Mouse (Mus musculus) lung, embryonic 14.5 days (tissue): Measurements from ENCODE around the gene Nipal3. TPM values are rescaled to one million over a fixed set of nuclear protein-coding genes. Genes with fewer than 3 reads are reported as not detected.
A peak's percentile ranks its signal among the peaks of the same experiment; 100 is the strongest.

Source experiments
- ATAC-seq: fragments of 200-750 bp; cut with Nextera tagmentation; 2 replicates; pipeline ENCODE4 v1.8.0; 2017; ENCODE audit warnings: mild to moderate bottlenecking, moderate TSS enrichment, moderate library complexity; ENCODE audit not compliant: insufficient read depth
- DNase-seq: peaks from one replicate; pipeline ENCODE4 v3.0.0-alpha.2; 2015
- H3K27ac ChIP-seq: fragments of 300-500 bp; sonication (generic); 2 replicates; pipeline ENCODE4 v1.5.1; 2014; ENCODE audit warnings: low read depth, mild to moderate bottlenecking, moderate library complexity
- H3K27me3 ChIP-seq: fragments of 300-500 bp; sonication (generic); 2 replicates; pipeline ENCODE4 v1.6.1; 2014; ENCODE audit warnings: low read length, control low read depth; ENCODE audit not compliant: insufficient read depth
- H3K36me3 ChIP-seq: fragments of 300-500 bp; sonication (generic); 2 replicates; pipeline ENCODE4 v1.6.1; 2014; ENCODE audit warnings: control low read depth; ENCODE audit not compliant: insufficient read depth
- H3K4me1 ChIP-seq: fragments of 300-500 bp; sonication (generic); 2 replicates; pipeline ENCODE4 v1.6.1; 2014; ENCODE audit warnings: antibody characterized with exemption, control low read depth; ENCODE audit not compliant: insufficient read depth
- H3K4me2 ChIP-seq: fragments of 300-500 bp; sonication (generic); 2 replicates; pipeline ENCODE4 v1.6.1; 2014; ENCODE audit warnings: mild to moderate bottlenecking
- H3K4me3 ChIP-seq: fragments of 300-500 bp; sonication (generic); 2 replicates; pipeline ENCODE4 v1.5.1; 2014; ENCODE audit warnings: low read depth, low read length
- H3K9ac ChIP-seq: fragments of 300-500 bp; sonication (generic); 2 replicates; pipeline ENCODE4 v1.6.1; 2014
- H3K9me3 ChIP-seq: fragments of 300-500 bp; sonication (generic); 2 replicates; pipeline ENCODE4 v1.6.1; 2016; ENCODE audit warnings: low read depth, low read length, control low read depth
- CTCF ChIP-seq: IDR thresholded peaks from 2 replicates; pipeline ENCODE4 v1.5.1; 2016; ENCODE audit warnings: antibody characterized with exemption, low read depth
- WGBS: fragments of 180-500 bp; shearing (Covaris S2); extraction: QIAGEN DNeasy Blood & Tissue Kit; methylation state at CpG from one replicate; pipeline ENCODE4 v1.1.7; 2014; 5-methylcytosine and 5-hydroxymethylcytosine counted together
- polyA plus RNA-seq: library from polyadenylated mRNA; unstranded; fragments of >200 nt; fragmentation: Nextera tagmentation; extraction: Ambion mirVana; gene quantifications from 2 replicates; pipeline ENCODE4 v1.2.1, GENCODE M21; 2014

The Nipal3 gene
- polyA plus RNA-seq, 1 experiment from 2014 or later: 3.4 TPM

DNA sequence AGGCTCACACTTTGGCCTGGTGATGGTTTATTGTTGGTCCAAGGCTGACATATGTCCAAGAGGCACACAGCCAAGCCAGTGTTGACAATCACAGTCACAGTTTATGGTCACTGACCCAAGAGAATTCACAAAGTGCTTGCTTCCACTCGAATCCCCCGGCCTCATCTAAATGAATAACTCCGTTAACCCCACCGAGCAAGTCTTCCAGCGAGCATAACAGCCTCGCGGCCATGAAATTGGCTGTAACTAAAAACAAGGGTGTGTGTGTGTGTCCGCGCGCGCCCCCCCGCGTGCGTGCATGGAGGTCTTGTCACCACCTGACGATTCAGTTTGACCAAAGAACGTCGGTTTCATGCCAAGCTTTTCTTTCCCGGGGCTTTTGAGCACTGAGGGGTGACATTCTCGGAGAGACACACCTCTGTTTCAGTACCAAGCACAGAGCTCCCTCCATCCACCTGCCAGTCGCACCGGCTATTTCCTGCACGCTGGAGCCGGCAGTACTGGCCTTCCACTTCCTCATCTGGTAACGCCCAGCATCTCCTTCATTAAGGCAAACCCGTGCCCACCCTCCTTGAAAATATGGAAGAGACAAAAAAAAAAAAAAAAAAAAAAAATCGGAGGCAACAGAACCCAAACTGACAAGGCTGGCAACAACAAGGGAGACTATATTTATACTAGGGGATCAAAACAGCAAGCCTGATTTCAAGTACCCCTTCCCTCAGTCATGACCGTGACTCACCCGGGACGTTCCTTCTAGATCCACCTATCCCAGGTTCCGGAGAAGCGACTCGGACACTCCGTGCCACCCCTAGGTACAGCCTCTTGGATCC, 932 bp downstream of the Nipal3 start:
- H3K9ac ChIP-seq: peak overlapping the region; percentile 50
- H3K9me3 ChIP-seq: no peaks in the 10 kb centered on the region
- 2% methylated on average over 33 of the region's 33 CpGs for WGBS
- no peaks in the 10 kb centered on the region for H3K4me1 ChIP-seq
- peak; percentile 44 for TF ChIP-seq CTCF
- DNase-seq: peak; percentile 78
- peak overlapping the region; percentile 65 for H3K4me3 ChIP-seq
- peak overlapping the region; percentile 95 for H3K4me2 ChIP-seq
- no peak for ATAC-seq
- no peaks in the 10 kb centered on the region for H3K27me3 ChIP-seq
- peak overlapping the region; percentile 45; the same call in 1 of the 2 replicates for H3K27ac ChIP-seq
- no peaks in the 10 kb centered on the region; the same call in 1 of the 2 replicates for H3K36me3 ChIP-seq

DNA sequence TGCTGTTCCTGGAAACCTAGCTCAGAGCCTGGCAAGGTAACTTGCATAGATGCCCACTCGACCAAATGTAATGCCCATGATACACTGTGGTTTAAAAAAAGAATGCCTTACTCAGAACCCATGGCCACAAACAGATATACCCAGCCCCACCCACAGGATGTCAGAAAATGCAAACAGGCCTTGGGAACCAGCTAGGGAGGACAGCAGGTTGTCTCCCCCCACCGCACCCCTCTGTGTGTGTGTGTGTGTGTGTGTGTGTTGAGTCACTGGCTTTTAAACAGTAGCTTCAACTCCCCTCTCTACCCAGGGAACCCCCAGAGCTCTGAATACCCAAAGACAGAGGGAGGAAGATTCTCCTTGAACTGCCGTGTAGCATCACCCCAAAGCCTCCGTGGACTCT, 1.6 kb downstream of the Nipal3 start:
- Histone ChIP-seq H3K27me3 (no peaks in the 10 kb centered on the region), H3K27ac (0 out of 2 replicates have a peak overlapping the region, but pooled peaks have one; percentile 25), H3K4me3 (peak overlapping the region; percentile 65), H3K9me3 (no peaks in the 10 kb centered on the region), H3K4me1 (no peaks in the 10 kb centered on the region), H3K4me2 (peak overlapping the region; percentile 95), H3K36me3 (no peaks in the 10 kb centered on the region; the same call in 1 of the 2 replicates), H3K9ac (no peak overlapping the region; the same call in 1 of the 2 replicates)
- DNase-seq: no peak
- ATAC-seq: no peak
- no peak for TF ChIP-seq CTCF
- 45% methylated on average over 4 of the region's 4 CpGs for WGBS

DNA sequence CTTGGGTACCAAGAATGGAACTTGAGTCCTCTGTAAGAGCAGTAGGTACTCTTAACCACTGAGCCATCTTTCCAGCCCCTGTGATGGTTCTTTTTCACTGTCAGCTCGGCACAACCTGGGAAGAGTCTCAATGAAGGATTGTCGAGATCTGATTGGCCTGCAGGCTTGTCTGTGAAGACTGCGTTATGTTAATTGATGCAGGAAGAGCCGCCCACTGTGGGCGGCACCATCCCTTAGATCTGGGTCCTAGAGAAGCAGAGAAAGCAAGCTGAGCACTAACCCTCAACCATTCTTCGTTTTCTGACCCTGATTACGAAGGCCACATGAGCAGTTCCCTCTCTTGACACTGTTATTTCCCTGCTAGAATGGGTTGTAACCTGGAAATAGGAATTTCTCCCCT, 5.6 kb downstream of the Nipal3 start:
- Histone ChIP-seq H3K4me3 (no peak overlapping the region), H3K9ac (no peak overlapping the region), H3K36me3 (no peaks in the 10 kb centered on the region; the same call in 1 of the 2 replicates), H3K9me3 (no peaks in the 10 kb centered on the region), H3K27ac (no peak overlapping the region), H3K4me2 (no peak overlapping the region), H3K27me3 (no peaks in the 10 kb centered on the region), H3K4me1 (no peaks in the 10 kb centered on the region)
- no peak for ATAC-seq
- WGBS: 83% methylated on average over 7 of the region's 7 CpGs
- no peak for TF ChIP-seq CTCF
- DNase-seq: no peak

DNA sequence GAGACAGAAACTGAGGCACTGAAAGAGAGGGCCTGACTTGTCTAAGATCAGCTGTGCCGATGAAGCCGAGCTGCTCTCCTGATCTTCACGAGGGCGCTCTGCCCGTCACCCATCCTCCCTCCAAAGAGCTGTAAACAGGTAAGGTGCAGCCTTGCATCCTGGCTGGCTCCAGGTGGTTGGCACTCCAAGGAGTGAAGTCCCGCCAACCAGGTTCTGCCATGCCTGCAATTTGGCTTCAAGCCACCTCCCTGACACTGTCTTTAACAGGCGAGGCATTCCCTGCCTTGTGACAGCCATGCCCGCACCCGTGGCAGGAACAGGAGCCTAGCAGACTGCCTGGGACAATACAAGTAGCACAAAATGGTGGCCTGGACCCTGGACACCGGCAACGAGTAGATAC, 8.5 kb downstream of the Nipal3 start:
- 87% methylated on average over 11 of the region's 11 CpGs for WGBS
- TF ChIP-seq CTCF: no peak
- Histone ChIP-seq H3K4me1 (no peaks in the 10 kb centered on the region), H3K9ac (no peak overlapping the region), H3K4me3 (no peak overlapping the region), H3K36me3 (no peaks in the 10 kb centered on the region; the same call in 1 of the 2 replicates), H3K27me3 (no peaks in the 10 kb centered on the region), H3K27ac (no peak overlapping the region), H3K4me2 (no peak overlapping the region), H3K9me3 (no peaks in the 10 kb centered on the region)
- DNase-seq (no peak), ATAC-seq (no peak)

DNA sequence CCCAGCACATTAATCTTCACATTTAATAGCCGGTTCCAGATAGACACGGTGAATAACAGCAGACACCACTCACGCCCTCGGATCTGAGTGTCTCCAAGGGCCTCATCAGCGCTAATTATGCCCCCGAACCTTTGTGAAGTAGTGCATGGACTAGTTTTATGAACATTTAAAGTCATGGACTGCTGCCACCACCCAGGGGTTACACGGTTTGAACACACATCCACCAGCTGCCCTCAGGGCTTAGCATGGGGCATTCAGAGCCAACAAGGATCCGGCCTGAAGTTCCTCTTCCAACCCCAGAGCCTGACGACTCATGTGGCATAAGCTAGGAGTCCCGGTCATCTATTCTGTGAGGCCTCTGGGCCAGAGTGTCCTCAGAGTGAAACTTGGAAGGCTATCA, 9.8 kb downstream of the Nipal3 start:
- WGBS: 55% methylated on average over 10 of the region's 10 CpGs
- Histone ChIP-seq H3K27ac (no peak overlapping the region), H3K27me3 (no peaks in the 10 kb centered on the region), H3K36me3 (no peaks in the 10 kb centered on the region; the same call in 1 of the 2 replicates), H3K4me2 (no peak overlapping the region), H3K4me1 (no peaks in the 10 kb centered on the region), H3K9ac (no peak overlapping the region), H3K9me3 (no peaks in the 10 kb centered on the region), H3K4me3 (no peak overlapping the region)
- ATAC-seq: no peak
- no peak for DNase-seq
- TF ChIP-seq CTCF: no peak

DNA sequence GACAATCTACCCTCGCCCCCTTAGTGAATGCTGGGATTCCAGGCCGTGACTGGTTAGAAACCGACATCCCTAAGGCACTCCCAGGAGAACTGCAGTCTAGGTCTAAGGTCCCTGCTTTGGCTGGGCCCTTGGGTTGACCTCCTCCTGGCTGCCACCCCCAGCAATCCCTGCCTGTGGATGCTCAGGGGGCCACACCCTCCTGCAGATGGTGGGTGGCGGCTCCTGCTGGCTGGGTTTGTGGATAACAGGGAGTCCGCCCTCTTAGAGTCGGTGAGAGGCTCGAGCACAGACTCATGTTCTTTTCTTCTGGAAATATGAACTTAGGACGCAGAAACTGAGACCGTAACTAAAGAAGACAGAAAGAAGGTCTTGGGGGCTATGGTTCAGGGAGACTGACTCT, 14.5 kb downstream of the Nipal3 start:
- Histone ChIP-seq H3K4me2 (no peak overlapping the region), H3K27ac (no peak overlapping the region), H3K4me1 (no peaks in the 10 kb centered on the region), H3K9me3 (no peaks in the 10 kb centered on the region), H3K9ac (no peak overlapping the region), H3K27me3 (no peaks in the 10 kb centered on the region), H3K36me3 (0 out of 2 replicates have a peak, but pooled peaks cover 4% of the 10 kb centered on the region), H3K4me3 (no peak overlapping the region)
- ATAC-seq (no peak), DNase-seq (no peak)
- WGBS: 71% methylated on average over 9 of the region's 9 CpGs
- TF ChIP-seq CTCF: peak; percentile 46

DNA sequence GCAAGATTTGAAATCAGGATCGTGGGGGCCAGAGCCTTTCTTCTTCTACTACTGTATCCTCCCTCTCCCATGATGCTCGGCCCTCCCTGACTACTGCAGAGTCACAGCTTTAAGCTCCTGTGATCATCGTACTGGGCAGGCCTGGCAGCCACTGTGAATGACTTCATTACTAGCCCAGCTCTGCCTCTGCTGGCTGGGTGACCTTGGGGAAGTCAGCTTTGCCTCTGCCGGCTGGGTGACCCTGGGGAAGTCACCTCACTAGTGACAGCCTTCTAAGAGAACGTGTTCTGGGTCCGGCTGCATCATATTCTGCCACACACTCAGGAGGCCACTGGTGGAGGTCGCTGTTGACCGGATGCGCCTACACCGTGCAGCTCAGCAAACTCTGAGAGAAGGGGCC, 17.0 kb downstream of the Nipal3 start:
- Histone ChIP-seq H3K27ac (no peak overlapping the region), H3K4me1 (no peaks in the 10 kb centered on the region), H3K4me3 (no peak overlapping the region), H3K27me3 (no peaks in the 10 kb centered on the region), H3K9ac (no peak overlapping the region), H3K36me3 (0 out of 2 replicates have a peak, but pooled peaks cover 4% of the 10 kb centered on the region), H3K4me2 (no peak overlapping the region), H3K9me3 (no peaks in the 10 kb centered on the region)
- DNase-seq (no peak), ATAC-seq (no peak)
- 84% methylated on average over 10 of the region's 10 CpGs for WGBS
- TF ChIP-seq CTCF: no peak
